Mouse (Mus musculus) frontal cortex, postnatal 14 days (tissue): Measurements from ENCODE around the gene Myo1g.

ENCODE experiments used
- DNase-seq, 2 experiments: peaks; one replicate each; pipeline ENCODE4 v3.0.0; 2022; ENCODE audit warnings: low spot score in 2 of 2

The Myo1g gene

GRCm38 (mm10) chr11:6488041-6488684 is 32.6 kb downstream of the Myo1g start:
- no peak for DNase-seq

- DNase-seq, result no peak
These were observed 33.3 kb downstream of the Myo1g start for GRCm38 (mm10) chr11:6487496-6487895.

GRCm38 (mm10) chr11:6486916-6487315 is 33.8 kb downstream of the Myo1g start:
- no peak for DNase-seq

GRCm38 (mm10) chr11:6484244-6484959 is 36.4 kb downstream of the Myo1g start:
- no peak for DNase-seq

GRCm38 (mm10) chr11:6483103-6483502 is 37.7 kb downstream of the Myo1g start:
- DNase-seq, result no peak

- DNase-seq, result peak in 1 of 2 experiments; percentile 26
These were observed 39.0 kb downstream of the Myo1g start for GRCm38 (mm10) chr11:6481669-6482185.

- DNase-seq, result no peak
These were observed 39.9 kb downstream of the Myo1g start for GRCm38 (mm10) chr11:6480681-6481405.

- DNase-seq, result no peak
These were observed 40.6 kb downstream of the Myo1g start for GRCm38 (mm10) chr11:6480191-6480590.

- no peak for DNase-seq
These were observed 41.5 kb downstream of the Myo1g start for GRCm38 (mm10) chr11:6479231-6479630.

- no peak for DNase-seq
These were observed 43.4 kb downstream of the Myo1g start for GRCm38 (mm10) chr11:6477350-6477749.

GRCm38 (mm10) chr11:6476876-6477275 is 43.9 kb downstream of the Myo1g start:
- DNase-seq, result no peak

GRCm38 (mm10) chr11:6475867-6476484 is 44.8 kb downstream of the Myo1g start, which contains the start of gene Purb:
Purb (minus strand) TSS chr11:6475917.
- DNase-seq, result peak; percentile 78 to 88

- peak; percentile 43 to 45 for DNase-seq
These were observed 45.7 kb downstream of the Myo1g start for GRCm38 (mm10) chr11:6474874-6475731.

- no peak for DNase-seq
These were observed 46.4 kb downstream of the Myo1g start for GRCm38 (mm10) chr11:6474381-6474780.

GRCm38 (mm10) chr11:6472076-6472475 is 48.7 kb downstream of the Myo1g start:
- DNase-seq, result no peak

- no peak for DNase-seq
These were observed 49.3 kb downstream of the Myo1g start for GRCm38 (mm10) chr11:6471493-6471892.

GRCm38 (mm10) chr11:6471054-6471453 is 49.7 kb downstream of the Myo1g start:
- no peak for DNase-seq

- DNase-seq, result no peak
These were observed 52.2 kb downstream of the Myo1g start for GRCm38 (mm10) chr11:6468541-6468940.

GRCm38 (mm10) chr11:6465122-6465521 is 55.6 kb downstream of the Myo1g start:
- peak in 1 of 2 experiments; percentile 58 for DNase-seq

GRCm38 (mm10) chr11:6463159-6463837 is 57.5 kb downstream of the Myo1g start:
- no peak for DNase-seq
